Mouse (Mus musculus): ENCODE results near the gene Pigo.

The Pigo gene

GRCm38 (mm10) chr4:43036356-43036755 is 10.7 kb upstream of the Pigo start:
- DNase-seq, result no peak

GRCm38 (mm10) chr4:43035851-43036250 is 10.2 kb upstream of the Pigo start:
- DNase-seq, result no peak

DNA sequence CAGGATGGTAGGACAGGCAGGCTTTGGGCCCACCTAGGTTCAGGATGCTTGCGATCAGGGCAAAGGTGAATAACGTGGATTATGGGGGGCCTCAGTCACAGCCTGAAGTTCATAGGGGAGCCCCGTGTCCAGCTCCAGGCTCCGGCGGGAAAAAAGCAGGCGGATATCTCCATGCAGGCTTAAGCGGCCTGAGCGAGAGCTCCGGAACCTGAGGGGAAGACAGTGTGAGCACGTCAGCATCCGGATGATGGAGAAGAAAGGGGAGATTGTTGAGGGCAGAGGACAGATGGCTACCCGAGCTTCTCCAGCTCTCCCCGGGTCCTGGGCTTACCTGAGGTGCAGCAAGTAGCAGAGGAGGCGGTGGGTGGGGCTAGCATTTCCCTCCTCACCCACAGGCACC is 7.9 kb upstream of the Pigo start:
- DNase-seq, result no peak

DNA sequence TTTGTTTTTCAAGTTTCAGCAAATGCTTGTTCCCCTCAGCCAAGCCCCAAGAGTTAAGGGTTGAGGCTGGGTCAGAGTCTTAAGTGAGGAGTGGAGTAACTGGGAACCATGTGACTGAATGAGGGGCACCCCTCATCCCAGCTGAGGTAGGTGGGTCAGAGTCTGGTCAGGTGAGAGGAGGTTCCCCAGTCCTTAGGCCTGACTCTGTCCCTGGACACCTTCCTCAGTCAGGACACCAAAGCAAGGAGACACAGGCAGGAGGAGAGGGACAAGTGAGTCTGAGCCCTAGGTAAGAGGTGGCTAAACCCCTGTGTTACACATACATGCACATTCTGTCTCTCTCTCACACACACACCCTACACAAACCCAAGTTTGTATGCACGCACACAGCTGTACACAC is 6.9 kb upstream of the Pigo start:
- no peak for DNase-seq

GRCm38 (mm10) chr4:43031237-43031995 is 5.8 kb upstream of the Pigo start, which contains the start of gene Stoml2:
TSS of gene Stoml2 (minus strand) at chr4:43031710.
- DNase-seq, result peak; percentile 94 to 95

GRCm38 (mm10) chr4:43030780-43031230 is 5.2 kb upstream of the Pigo start:
- DNase-seq, result peak; percentile 46 to 51

GRCm38 (mm10) chr4:43030352-43030751 is 4.7 kb upstream of the Pigo start:
- no peak for DNase-seq

DNA sequence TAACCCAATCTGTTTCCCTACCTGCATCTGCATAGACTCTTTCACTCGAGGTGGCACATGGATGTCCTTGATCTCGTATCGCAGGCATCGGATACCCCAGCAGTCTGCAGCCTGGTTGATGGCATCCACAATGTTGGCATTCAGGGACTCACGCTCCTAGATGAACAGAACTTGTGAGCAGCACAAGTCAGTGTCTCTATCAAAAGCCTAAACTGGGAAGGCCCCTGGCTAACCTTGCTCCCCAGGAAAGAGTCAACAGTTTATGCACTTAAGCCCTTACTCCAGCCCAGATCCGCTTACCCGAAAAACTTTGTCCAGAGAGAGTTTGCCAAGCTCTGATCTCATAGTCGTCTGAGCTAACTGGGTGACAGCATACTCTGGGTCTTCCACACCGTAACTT is 4.1 kb upstream of the Pigo start:
- no peak for DNase-seq

GRCm38 (mm10) chr4:43029121-43029520 is 3.5 kb upstream of the Pigo start:
- DNase-seq, result no peak

- DNase-seq, result no peak
Observed at GRCm38 (mm10) chr4:43024673-43025072, 946 bp downstream of the Pigo start.

GRCm38 (mm10) chr4:43021341-43021740 is 4.3 kb downstream of the Pigo start:
- DNase-seq, result no peak

- no peak for DNase-seq
Observed at GRCm38 (mm10) chr4:43020876-43021275, 4.7 kb downstream of the Pigo start.

- DNase-seq, result no peak
Observed at GRCm38 (mm10) chr4:43019641-43020465, 5.8 kb downstream of the Pigo start.

DNA sequence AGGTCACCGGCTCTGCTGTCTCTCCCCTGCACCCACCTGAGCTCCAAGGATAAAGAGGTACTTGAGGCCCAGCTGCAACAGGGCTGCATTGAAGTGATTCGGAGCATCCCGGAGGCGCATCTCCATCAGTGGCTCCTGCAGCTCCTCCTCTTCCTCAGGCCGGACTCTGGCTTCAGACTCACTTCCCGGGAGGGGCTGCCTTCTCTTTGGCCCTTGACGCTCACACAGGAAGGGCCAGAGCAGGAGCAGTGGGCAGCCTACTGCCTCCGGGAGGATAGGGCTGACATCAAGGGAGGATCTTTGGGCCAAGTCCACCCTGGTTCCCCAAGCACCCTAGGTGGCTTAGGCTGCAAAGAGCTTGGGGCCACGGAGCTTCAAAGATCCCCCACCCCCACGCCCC is 6.4 kb downstream of the Pigo start:
- DNase-seq, result no peak

DNA sequence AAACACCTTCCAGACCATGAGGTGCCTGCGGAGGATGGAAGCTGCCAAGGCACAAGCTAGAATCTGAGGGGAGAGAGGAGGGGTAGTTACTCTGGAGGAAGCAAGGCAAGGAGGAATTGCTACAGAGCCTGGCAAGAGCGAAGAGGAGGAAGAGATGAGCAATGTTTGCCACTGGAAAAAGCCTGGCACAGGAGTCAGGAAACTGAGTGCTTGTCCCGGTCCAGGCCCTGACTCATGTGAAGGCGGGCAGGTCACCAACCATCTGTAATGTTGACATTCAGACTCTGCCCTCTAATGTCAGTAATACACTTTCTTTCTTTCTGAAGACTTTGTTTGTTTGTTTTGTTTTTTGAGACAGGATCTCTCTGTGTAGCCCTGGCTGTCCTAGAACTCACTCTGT is 7.5 kb downstream of the Pigo start:
- no peak for DNase-seq

DNA sequence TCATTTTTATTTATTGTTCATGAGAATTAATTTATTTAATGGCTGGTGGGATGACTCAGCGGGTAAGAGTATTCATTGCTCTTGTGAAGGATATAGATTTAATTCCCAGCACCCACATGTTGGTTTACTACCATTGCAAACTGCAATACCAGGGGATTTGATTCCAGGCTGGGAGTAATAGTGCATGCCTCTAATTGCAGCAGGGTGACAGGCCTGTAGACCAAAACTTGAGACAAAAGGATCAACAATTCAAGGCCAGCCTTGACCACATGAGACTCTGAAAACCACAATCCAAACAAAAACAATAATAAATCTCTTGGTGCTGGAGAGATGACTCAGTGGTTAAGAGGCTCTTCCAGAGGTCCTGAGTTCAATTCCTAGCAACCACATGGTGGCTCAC is 13.5 kb downstream of the Pigo start:
- DNase-seq, result no peak

DNA sequence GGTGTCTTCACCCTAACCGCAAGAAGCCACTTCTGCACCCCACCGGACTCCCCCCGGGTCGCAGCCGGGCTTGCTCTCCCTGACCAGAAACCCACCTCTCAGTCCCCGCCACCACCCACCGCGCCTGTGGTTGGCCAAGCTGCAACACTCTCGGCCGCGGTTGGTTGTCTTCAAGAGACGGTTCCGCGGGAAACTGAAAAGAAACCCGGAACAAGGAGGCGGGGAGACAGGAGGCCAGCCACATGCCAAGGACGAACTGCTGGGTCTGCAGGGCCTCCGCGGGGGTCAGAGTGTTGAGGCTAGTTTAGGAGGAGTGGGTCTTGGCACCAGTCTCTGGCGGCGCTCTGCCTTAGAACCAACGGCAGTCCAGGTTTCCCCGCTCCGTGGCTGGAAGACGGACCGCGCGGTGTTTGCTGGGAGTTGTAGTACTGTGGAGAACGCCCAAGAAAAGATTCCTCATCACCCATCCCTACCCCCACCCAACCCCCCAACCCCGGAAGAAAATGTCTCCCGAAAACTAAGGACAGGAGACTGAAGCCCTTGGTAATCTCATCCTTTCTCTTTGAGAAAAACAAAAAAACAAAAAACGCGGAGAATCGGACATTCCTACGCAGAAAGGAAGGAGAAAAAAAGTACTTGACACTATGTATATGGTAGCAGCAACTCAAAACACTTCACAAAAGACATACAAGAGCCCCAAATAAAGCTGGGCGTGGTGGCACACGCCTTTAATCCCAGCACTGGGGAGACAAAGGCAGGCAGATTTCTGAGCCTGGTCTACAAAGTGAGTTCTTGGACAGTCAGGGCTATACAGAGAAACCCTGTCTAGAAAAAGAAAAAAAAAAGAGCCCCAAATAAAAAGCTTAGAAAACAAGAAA is 15.2 kb downstream of the Pigo start, which contains the start of gene Fancg:
Gene Fancg, minus strand, starts transcription at position 346 of the 878 bp plus-strand sequence.
- DNase-seq, result peak; percentile 73 to 82

DNA sequence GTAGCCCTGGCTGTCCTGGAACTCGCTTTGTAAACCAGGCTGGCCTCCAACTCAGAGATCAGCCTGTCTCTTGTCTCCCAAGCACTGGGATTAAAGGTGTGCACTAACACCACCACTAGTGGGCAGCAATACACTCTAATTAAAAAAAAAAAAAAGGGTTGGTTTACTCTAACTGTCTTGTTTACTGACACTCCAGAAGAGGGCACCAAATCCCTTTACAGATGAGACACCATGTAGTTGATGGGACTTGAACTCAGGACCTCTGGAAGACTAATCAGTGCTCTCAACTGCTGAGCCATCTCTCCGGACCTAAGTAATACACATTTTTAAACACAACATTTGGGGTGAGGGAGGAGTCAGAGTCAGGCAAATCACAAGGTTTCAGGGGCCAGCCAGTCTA is 19.9 kb downstream of the Pigo start:
- peak; percentile 40 to 47 for DNase-seq

DNA sequence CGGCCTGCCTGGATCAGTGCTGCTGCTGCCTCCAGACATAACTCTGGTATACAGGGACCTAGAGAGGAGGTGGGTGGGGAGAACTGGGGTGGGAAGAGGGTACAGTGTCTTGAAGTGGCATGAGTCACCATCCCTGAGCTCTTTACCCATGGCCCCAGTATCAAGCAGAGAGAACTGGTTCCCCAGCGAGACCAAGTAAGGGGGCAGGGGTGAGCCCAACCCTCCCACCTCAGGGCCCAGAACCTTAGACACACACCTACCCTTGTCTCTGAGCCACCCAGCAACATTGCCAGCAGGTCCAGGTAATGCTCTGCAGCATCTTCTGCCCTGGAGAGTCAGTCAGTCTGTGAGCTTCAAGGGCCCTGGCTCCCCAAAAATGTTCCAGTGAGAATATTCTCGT is 20.7 kb downstream of the Pigo start:
- DNase-seq, result no peak

DNA sequence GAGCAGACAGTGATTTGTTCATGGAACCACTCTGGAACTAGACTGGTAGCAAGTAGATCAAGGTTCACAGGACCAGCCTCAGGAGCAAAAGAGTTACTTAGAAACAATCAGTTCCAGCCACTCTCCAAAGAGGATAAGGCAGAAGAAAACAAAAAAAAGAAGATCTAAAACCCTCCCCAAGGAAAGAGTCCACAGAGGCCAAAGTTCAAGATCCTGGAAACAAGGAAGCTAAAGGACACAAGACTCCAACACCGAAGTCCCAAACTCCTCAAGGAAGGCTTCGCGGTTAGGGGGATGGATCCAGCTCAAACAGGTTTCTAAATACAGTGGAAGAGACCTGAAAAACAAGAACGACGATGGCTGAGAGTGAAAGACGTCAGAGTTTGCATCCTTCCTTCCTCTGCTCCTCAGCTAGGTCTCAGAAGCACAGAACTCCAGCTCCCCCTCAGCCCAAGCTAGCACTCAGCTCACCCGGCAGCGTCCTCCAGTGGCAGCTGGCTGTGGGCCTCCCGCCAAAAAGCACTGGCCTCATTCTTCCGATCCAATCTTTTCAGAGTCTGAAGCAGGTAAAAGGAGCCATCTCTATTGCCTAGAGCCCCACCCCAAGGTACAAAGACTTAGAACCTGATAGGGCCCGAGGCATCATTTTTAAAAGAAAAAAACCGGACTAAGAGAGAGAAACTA is 22.7 kb downstream of the Pigo start:
- peak; percentile 32 to 36 for DNase-seq

- no peak for DNase-seq
Observed at GRCm38 (mm10) chr4:43001272-43001671, 24.3 kb downstream of the Pigo start.

Measured in kidney, adult 8-10 months (tissue).